9 mouse cellular contexts compared by ENCODE assay signal in the genomic region with DNA sequence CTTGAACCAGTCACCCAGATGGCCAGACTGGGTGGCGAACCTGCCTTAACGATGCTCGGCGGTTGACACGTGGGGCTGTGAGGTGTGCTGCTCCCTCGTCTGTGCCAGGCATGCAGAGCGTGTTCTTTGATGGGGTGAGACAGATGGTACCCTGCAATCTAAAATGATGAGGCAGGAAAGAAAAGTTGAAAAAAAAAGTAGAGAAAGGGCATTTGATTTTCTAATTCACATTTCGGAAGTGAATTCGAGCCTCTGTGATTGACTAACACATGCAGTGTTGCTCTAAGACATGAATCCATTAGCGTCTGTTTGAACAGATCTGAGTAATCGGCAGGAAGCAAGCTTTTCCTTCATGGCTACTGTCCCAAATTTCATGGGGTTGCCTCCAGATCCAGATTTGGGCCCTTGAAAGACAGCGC.
DNase-seq lines count a peak whose midpoint lies in the region; ATAC-seq lines count a peak whose summit lies in the region.
"Had no signal": no experiment of that assay in that cellular context is flagged by ENCODE, and none has a peak within 500 bp of the region (broad histone marks: within the 10 kb centered on the region; RNA-seq: fewer than 3 reads in every experiment).

No protein-coding gene starts in this region.

- 81% methylated on average over 12 of the region's 12 CpGs for WGBS in midbrain, embryonic 15.5 days
- WGBS in midbrain, embryonic 11.5 days = 95% methylated on average over 12 of the region's 12 CpGs

- H3K4me3 ChIP-seq in midbrain, embryonic 15.5 days = no peak overlapping the region
- H3K4me3 ChIP-seq in midbrain, embryonic 11.5 days (ENCODE audit: low read depth, low read length) = no peak overlapping the region
- H3K4me3 ChIP-seq: embryonic facial prominence, embryonic 12.5 days had no signal

- peak; percentile 16 for DNase-seq in kidney, adult 18-20 months
- no peak for DNase-seq in kidney, postnatal 4 days
- DNase-seq in cerebellum, adult 11-12 months = peak; percentile 65
- DNase-seq in splenic B cell, adult 2 months (ENCODE audit: low read depth, low spot score) = peak; percentile 19
- no peak for DNase-seq in adrenal gland, adult 18-20 months (ENCODE audit: low spot score in 2 of 2)
- DNase-seq in midbrain, embryonic 11.5 days (ENCODE audit: low spot score, missing footprints) = no peak

- no peaks in the 10 kb centered on the region for H3K27me3 ChIP-seq in splenic B cell, adult 2 months (ENCODE audit: control insufficient read depth, insufficient read depth, low read length, poor library complexity, severe bottlenecking)
- H3K27me3 ChIP-seq in midbrain, embryonic 15.5 days (replicated peaks) = no peaks in the 10 kb centered on the region
- no peaks in the 10 kb centered on the region for H3K27me3 ChIP-seq in midbrain, embryonic 11.5 days (ENCODE audit: control insufficient read depth, insufficient read depth, low read length)
- H3K27me3 ChIP-seq: embryonic facial prominence, embryonic 12.5 days had no signal

- H3K9me3 ChIP-seq in midbrain, embryonic 15.5 days = no peaks in the 10 kb centered on the region
- H3K9me3 ChIP-seq in midbrain, embryonic 11.5 days (ENCODE audit: control insufficient read depth, low read length) = no peaks in the 10 kb centered on the region
- H3K9me3 ChIP-seq: embryonic facial prominence, embryonic 12.5 days had no signal

- no peak overlapping the region for H3K9ac ChIP-seq in midbrain, embryonic 15.5 days
- no peak overlapping the region for H3K9ac ChIP-seq in midbrain, embryonic 11.5 days (ENCODE audit: low read length)
- H3K9ac ChIP-seq: embryonic facial prominence, embryonic 12.5 days had no signal

- H3K4me2 ChIP-seq in midbrain, embryonic 15.5 days = no peak overlapping the region
- no peak overlapping the region for H3K4me2 ChIP-seq in midbrain, embryonic 11.5 days
- H3K4me2 ChIP-seq: embryonic facial prominence, embryonic 12.5 days had no signal

- H3K4me1 ChIP-seq in midbrain, embryonic 15.5 days = no peaks in the 10 kb centered on the region
- no peaks in the 10 kb centered on the region for H3K4me1 ChIP-seq in midbrain, embryonic 11.5 days (ENCODE audit: control insufficient read depth, insufficient read depth, low read length)
- H3K4me1 ChIP-seq: embryonic facial prominence, embryonic 12.5 days had no signal

- no peaks in the 10 kb centered on the region for H3K36me3 ChIP-seq in splenic B cell, adult 2 months (ENCODE audit: control insufficient read depth, insufficient read depth, low read length, poor library complexity, severe bottlenecking)
- no peaks in the 10 kb centered on the region for H3K36me3 ChIP-seq in midbrain, embryonic 15.5 days (replicated peaks)
- no peaks in the 10 kb centered on the region for H3K36me3 ChIP-seq in midbrain, embryonic 11.5 days (ENCODE audit: control insufficient read depth, insufficient read depth, low read length)
- H3K36me3 ChIP-seq: embryonic facial prominence, embryonic 12.5 days had no signal

- H3K27ac ChIP-seq in midbrain, embryonic 15.5 days = no peak overlapping the region
- H3K27ac ChIP-seq in midbrain, embryonic 11.5 days (ENCODE audit: low read depth, low read length) = no peak overlapping the region
- H3K27ac ChIP-seq: embryonic facial prominence, embryonic 12.5 days had no signal

- ATAC-seq in inflammation-experienced regulatory T-cells, adult 6 months = peak; percentile 15
- ATAC-seq in midbrain, embryonic 15.5 days (replicated peaks) = no peak
- no peak for ATAC-seq in midbrain, embryonic 11.5 days (ENCODE audit: low FRiP score)

Comparison
In these comparisons a context has a peak if more than half of its experiments do, and no peak if none do; other contexts are left out.
1. DNase-seq: peak in kidney, adult 18-20 months (single experiment), cerebellum, adult 11-12 months (single experiment) and splenic B cell, adult 2 months (single experiment); none in kidney, postnatal 4 days (0 of 2), adrenal gland, adult 18-20 months (0 of 2) and midbrain, embryonic 11.5 days (single experiment).